Mouse (Mus musculus) cerebellum, adult 9-11 months (tissue): ENCODE results near the gene Dlec1.

Experiments
- DNase-seq: peaks from one replicate; pipeline ENCODE4 v3.0.0; 2022

The Dlec1 gene

GRCm38 (mm10) chr9:119144696-119145095 is 42.4 kb downstream of the Dlec1 start:
- peak; percentile 29 for DNase-seq

- DNase-seq = no peak
These were observed 42.9 kb downstream of the Dlec1 start for GRCm38 (mm10) chr9:119145137-119145536.

GRCm38 (mm10) chr9:119145638-119146037 is 43.4 kb downstream of the Dlec1 start:
- no peak for DNase-seq

- DNase-seq = no peak
These were observed 44.0 kb downstream of the Dlec1 start for GRCm38 (mm10) chr9:119146098-119146770.

GRCm38 (mm10) chr9:119149601-119150000 is 47.3 kb downstream of the Dlec1 start:
- DNase-seq = no peak

- no peak for DNase-seq
These were observed 49.5 kb downstream of the Dlec1 start for GRCm38 (mm10) chr9:119151751-119152150.

- no peak for DNase-seq
These were observed 53.1 kb downstream of the Dlec1 start for GRCm38 (mm10) chr9:119155416-119155815.

- no peak for DNase-seq
These were observed 53.5 kb downstream of the Dlec1 start for GRCm38 (mm10) chr9:119155826-119156225.

GRCm38 (mm10) chr9:119156278-119157201 is 54.3 kb downstream of the Dlec1 start, which contains the start of gene Acaa1b:
Gene Acaa1b (minus strand): TSS chr9:119157093.
- peak; percentile 19 for DNase-seq

GRCm38 (mm10) chr9:119158861-119159260 is 56.6 kb downstream of the Dlec1 start, which contains the start of gene Gm47289:
Gene Gm47289 (plus strand): TSS chr9:119159161.
- no peak for DNase-seq

GRCm38 (mm10) chr9:119160689-119161088 is 58.4 kb downstream of the Dlec1 start:
- no peak for DNase-seq

- DNase-seq = no peak
These were observed 62.5 kb downstream of the Dlec1 start for GRCm38 (mm10) chr9:119164743-119165142.

- DNase-seq = no peak
These were observed 63.3 kb downstream of the Dlec1 start for GRCm38 (mm10) chr9:119165548-119165947.

GRCm38 (mm10) chr9:119167608-119168007 is 65.3 kb downstream of the Dlec1 start:
- no peak for DNase-seq

GRCm38 (mm10) chr9:119179292-119179691 is 77.0 kb downstream of the Dlec1 start:
- no peak for DNase-seq

GRCm38 (mm10) chr9:119181241-119181728 is 79.0 kb downstream of the Dlec1 start:
- peak; percentile 11 for DNase-seq

- peak; percentile 3 for DNase-seq
These were observed 90.1 kb downstream of the Dlec1 start for GRCm38 (mm10) chr9:119192202-119192990.
